Mouse (Mus musculus) neural tube, embryonic 10.5 days (tissue): Measurements from ENCODE around the gene Glul.
"Not testable (repeated sequence)": the region's sequence is repeated elsewhere in the genome, so short reads cannot be mapped to it uniquely, and the experiment has no call there.

Experiments
- DNase-seq: peaks from one replicate; pipeline ENCODE4 v3.0.0-alpha.2; 2017; ENCODE audit warnings: low spot score; ENCODE audit errors: extremely low spot score

The Glul gene

GRCm38 (mm10) chr1:153899731-153900380 is at the start of gene Glul, which contains the start of gene Teddm2:
Glul (plus strand) TSS chr1:153899944.
Teddm2 (minus strand) TSS chr1:153900228.
- DNase-seq: peak; percentile 97

- not testable (repeated sequence) for DNase-seq
These were observed 47.0 kb upstream of the Glul start for GRCm38 (mm10) chr1:153852696-153853095.

GRCm38 (mm10) chr1:153855946-153856345 is 43.8 kb upstream of the Glul start:
- no peak for DNase-seq

GRCm38 (mm10) chr1:153874045-153874444 is 25.7 kb upstream of the Glul start, which contains the start of gene Teddm1b:
Teddm1b (plus strand) TSS chr1:153874345.
- no peak for DNase-seq

- not testable (repeated sequence) for DNase-seq
These were observed 19.4 kb upstream of the Glul start for GRCm38 (mm10) chr1:153880391-153880790.

- DNase-seq: no peak
These were observed 13.6 kb upstream of the Glul start for GRCm38 (mm10) chr1:153886024-153886633.

GRCm38 (mm10) chr1:153890121-153890520 is 9.6 kb upstream of the Glul start:
- DNase-seq: no peak

GRCm38 (mm10) chr1:153891442-153891841 is 8.3 kb upstream of the Glul start, which contains the start of gene Teddm1a:
Teddm1a (plus strand) TSS chr1:153891742.
- DNase-seq: no peak

- DNase-seq: no peak
These were observed 6.0 kb upstream of the Glul start for GRCm38 (mm10) chr1:153893746-153894145.

GRCm38 (mm10) chr1:153894201-153894893 is 5.4 kb upstream of the Glul start:
- DNase-seq: no peak

GRCm38 (mm10) chr1:153894979-153895378 is 4.8 kb upstream of the Glul start:
- peak; percentile 63 for DNase-seq

GRCm38 (mm10) chr1:153897196-153897595 is 2.5 kb upstream of the Glul start:
- DNase-seq: no peak

- DNase-seq: no peak
These were observed 584 bp upstream of the Glul start for GRCm38 (mm10) chr1:153898989-153899730.

- no peak for DNase-seq
These were observed 637 bp downstream of the Glul start for GRCm38 (mm10) chr1:153900381-153900780.

GRCm38 (mm10) chr1:153900860-153901730 is 1.4 kb downstream of the Glul start:
- peak; percentile 53 for DNase-seq

- DNase-seq: peak; percentile 22
These were observed 3.3 kb downstream of the Glul start for GRCm38 (mm10) chr1:153903006-153903405.

- DNase-seq: no peak
These were observed 4.5 kb downstream of the Glul start for GRCm38 (mm10) chr1:153904236-153904635.

GRCm38 (mm10) chr1:153905884-153906283 is 6.1 kb downstream of the Glul start:
- no peak for DNase-seq

- DNase-seq: no peak
These were observed 8.5 kb downstream of the Glul start for GRCm38 (mm10) chr1:153908208-153908607.

GRCm38 (mm10) chr1:153908741-153909140 is 9.0 kb downstream of the Glul start:
- no peak for DNase-seq
